8 mouse cellular contexts compared by ENCODE assay signal in the genomic region with DNA sequence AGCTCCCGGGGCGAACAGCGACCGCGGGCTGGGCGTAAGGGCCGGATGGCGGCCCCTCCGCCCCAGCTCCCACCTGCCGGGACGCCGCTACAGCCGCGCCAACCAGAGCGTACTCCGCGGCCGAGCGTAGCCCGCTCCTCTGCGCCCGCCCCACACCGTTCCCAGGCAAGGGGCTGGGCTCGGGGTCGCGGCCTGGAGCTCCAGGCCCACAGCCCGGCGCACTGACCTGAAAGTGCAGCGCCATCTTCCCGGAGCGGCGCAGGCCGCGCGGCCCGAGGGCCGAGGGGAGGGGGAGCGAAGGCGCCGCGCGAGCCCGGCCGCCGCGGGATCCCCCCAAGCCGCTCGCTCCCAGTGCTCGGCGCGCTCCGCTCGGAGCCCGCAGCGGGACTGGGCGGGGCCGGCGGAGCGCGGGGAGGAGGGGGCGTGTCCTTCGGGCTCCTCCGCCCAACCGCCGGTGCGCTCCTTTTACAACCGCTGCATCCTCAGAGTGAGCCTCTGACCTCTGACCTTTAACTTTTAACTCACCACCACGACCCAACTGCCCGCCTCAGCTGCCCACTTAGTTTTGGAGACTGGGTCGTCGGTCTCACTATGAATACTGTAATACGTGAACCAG. TPM values are rescaled to one million over a fixed set of nuclear protein-coding genes. Genes with fewer than 3 reads are reported as not detected.
DNase-seq lines count a peak whose midpoint lies in the region; ATAC-seq and TF ChIP-seq lines count a peak whose summit lies in the region.

A gene (minus strand): TSS at position 371 of the 616 bp plus-strand sequence.

- peaks cover 13% of the 10 kb centered on the region for H3K9me3 ChIP-seq in G1E (replicated peaks)
- H3K9me3 ChIP-seq in forebrain, embryonic 10.5 days: peaks cover 9% of the 10 kb centered on the region; the same call in 1 of the 2 replicates
- H3K9me3 ChIP-seq in lung, postnatal 0 days (ENCODE audit: low read length): no peaks in the 10 kb centered on the region

- H3K36me3 ChIP-seq in G1E (replicated peaks): no peaks in the 10 kb centered on the region
- no peaks in the 10 kb centered on the region for H3K36me3 ChIP-seq in forebrain, embryonic 10.5 days (replicated peaks)
- no peaks in the 10 kb centered on the region for H3K36me3 ChIP-seq in lung, postnatal 0 days (ENCODE audit: insufficient read depth, low read length)

- 1% methylated on average over 66 of the region's 72 CpGs for WGBS in forebrain, embryonic 10.5 days
- WGBS in lung, postnatal 0 days: 4% methylated on average over 18 of the region's 72 CpGs

- ATAC-seq in G1E (ENCODE audit: extremely low read depth, insufficient number of reproducible peaks, low FRiP score, poor library complexity, severe bottlenecking): no peak
- ATAC-seq in hematopoietic stem cell, adult 5-6 weeks (replicated peaks in 1 of 2; ENCODE audit: insufficient read depth in 1 of 2, low FRiP score in 2 of 2, low TSS enrichment in 1 of 2, low read depth in 1 of 2, poor library complexity in 2 of 2, severe bottlenecking in 2 of 2): peak; percentile 34 to 43; a peak in 3 of 4 replicates
- peak; percentile 81 for ATAC-seq in lung, postnatal 0 days

- peak within 1 kb of the TSS; percentile 96 for H3K27ac ChIP-seq in forebrain, embryonic 10.5 days
- peak within 1 kb of the TSS; percentile 64 for H3K27ac ChIP-seq in lung, postnatal 0 days (ENCODE audit: low read length)

- peak; percentile 35 for DNase-seq in G1E (ENCODE audit: low spot score)
- DNase-seq in c-Kit-positive CD71-negative TER-119-negative erythroid progenitor cells, embryonic 14.5 days (ENCODE audit: low read depth): peak; percentile 34
- peak; percentile 75 for DNase-seq in forebrain, embryonic 10.5 days (ENCODE audit: extremely low spot score, low spot score)
- DNase-seq in layer of hippocampus, postnatal 25 days (ENCODE audit: extremely low spot score in 1 of 2, low spot score in 1 of 2): peak; percentile 17 to 29
- peak; percentile 79 for DNase-seq in lung, postnatal 0 days (ENCODE audit: low spot score)
- DNase-seq in retina, embryonic 14.5 days (ENCODE audit: low spot score): peak; percentile 81
- DNase-seq in urinary bladder, postnatal 36 days (ENCODE audit: low spot score in 2 of 2): peak; percentile 6 to 24

- TF ChIP-seq EP300 in lung, postnatal 0 days (IDR thresholded peaks at IDR 0.05): no peak

- 0 out of 2 replicates have a peak, but pooled peaks cover 8% of the 10 kb centered on the region for H3K4me1 ChIP-seq in G1E (ENCODE audit: insufficient read depth, low read depth, low read length)
- H3K4me1 ChIP-seq in forebrain, embryonic 10.5 days: peaks cover 6% of the 10 kb centered on the region
- no peaks in the 10 kb centered on the region for H3K4me1 ChIP-seq in lung, postnatal 0 days (ENCODE audit: insufficient read depth, low read depth, low read length)

- H3K4me3 ChIP-seq in G1E (ENCODE audit: low read depth, low read length): peak within 1 kb of the TSS; percentile 78
- peak within 1 kb of the TSS; percentile 79 for H3K4me3 ChIP-seq in forebrain, embryonic 10.5 days
- peak within 1 kb of the TSS; percentile 75 for H3K4me3 ChIP-seq in lung, postnatal 0 days (ENCODE audit: low read depth, low read length)

- no peak for TF ChIP-seq CTCF in G1E (IDR thresholded peaks at IDR 0.05; ENCODE audit: low read depth, low read length)
- TF ChIP-seq CTCF in lung, postnatal 0 days (IDR thresholded peaks at IDR 0.05): no peak

- peak within 1 kb of the TSS; percentile 95 for H3K4me2 ChIP-seq in lung, postnatal 0 days (replicated peaks; ENCODE audit: low read depth, low read length)

- peak within 1 kb of the TSS; percentile 75 for H3K9ac ChIP-seq in lung, postnatal 0 days (replicated peaks; ENCODE audit: low read depth)

- no peaks in the 10 kb centered on the region for H3K27me3 ChIP-seq in G1E (ENCODE audit: insufficient read depth, low read length)
- H3K27me3 ChIP-seq in forebrain, embryonic 10.5 days (ENCODE audit: poor library complexity, severe bottlenecking): no peaks in the 10 kb centered on the region
- H3K27me3 ChIP-seq in lung, postnatal 0 days (replicated peaks; ENCODE audit: insufficient read depth, low read length): no peaks in the 10 kb centered on the region

RNA-seq across cellular contexts. Expression of the gene that starts here (rescaled TPM):
- total RNA-seq in G1E (2014; fragmentation: Nextera tagmentation): 5.6 and 8.0 TPM in 2 replicates
- 6.2 and 6.7 TPM in 2 replicates for total RNA-seq in G1E (2017)
- 0.51 TPM in 2 replicates for polyA plus RNA-seq in G1E (2012)
- 11.0 and 11.3 TPM in 2 replicates for polyA plus RNA-seq in forebrain, embryonic 10.5 days (2016; fragmentation: Nextera tagmentation; extraction: Ambion mirVana)
- 6.1 and 6.3 TPM in 2 replicates for total RNA-seq in hematopoietic stem cell, adult 5-6 weeks (2017)
- total RNA-seq in layer of hippocampus, postnatal 25 days (2021): 1 to 10 TPM; 8.1 to 9.8 TPM
- polyA plus RNA-seq in lung, postnatal 0 days (2015; fragmentation: Nextera tagmentation; extraction: Ambion mirVana): 2.2 and 2.5 TPM in 2 replicates

Comparison
In these comparisons a context has a peak if more than half of its experiments do, and no peak if none do; other contexts are left out.
1. DNase-seq: peak in every context shown above with its lines; median percentile 81 in retina, embryonic 14.5 days; 79 in lung, postnatal 0 days; 75 in forebrain, embryonic 10.5 days; 35 in G1E; 34 in c-Kit-positive CD71-negative TER-119-negative erythroid progenitor cells, embryonic 14.5 days; 23 in layer of hippocampus, postnatal 25 days; 15 in urinary bladder, postnatal 36 days.